ENCODE assay signal across 26 mouse cellular contexts in genomic region chr10:89553015-89553414, GRCm38 (mm10). TPM values are rescaled to one million over a fixed set of nuclear protein-coding genes. Genes with fewer than 3 reads are reported as not detected.
DNase-seq lines count a peak whose midpoint lies in the region; ATAC-seq and TF ChIP-seq lines count a peak whose summit lies in the region.
"Had no signal": no experiment of that assay in that cellular context is flagged by ENCODE, and none has a peak within 500 bp of the region (broad histone marks: within the 10 kb centered on the region; RNA-seq: fewer than 3 reads in every experiment).

No protein-coding gene starts in this region.

- peak overlapping the region; percentile 39 for H3K27ac ChIP-seq in intestine, embryonic 16.5 days (ENCODE audit: low read length)
- no peak overlapping the region for H3K27ac ChIP-seq in intestine, embryonic 15.5 days
- no peak overlapping the region for H3K27ac ChIP-seq in liver, postnatal 0 days (ENCODE audit: low read depth)
- no peak overlapping the region for H3K27ac ChIP-seq in liver, embryonic 11.5 days (ENCODE audit: low read depth, low read length)
- H3K27ac ChIP-seq: embryonic facial prominence, embryonic 10.5 days; embryonic facial prominence, embryonic 12.5 days; forebrain, embryonic 13.5 days; forebrain, embryonic 15.5 days had no signal

- TF ChIP-seq CTCF in liver, postnatal 0 days (IDR thresholded peaks at IDR 0.05; ENCODE audit: low read depth), result no peak

- TF ChIP-seq EP300 in liver, postnatal 0 days (IDR thresholded peaks at IDR 0.05; ENCODE audit: low read depth), result no peak

- H3K27me3 ChIP-seq in intestine, embryonic 16.5 days (replicated peaks; ENCODE audit: control insufficient read depth, insufficient read depth, low read length), result no peaks in the 10 kb centered on the region
- no peaks in the 10 kb centered on the region for H3K27me3 ChIP-seq in intestine, embryonic 15.5 days (replicated peaks)
- no peaks in the 10 kb centered on the region for H3K27me3 ChIP-seq in liver, postnatal 0 days (ENCODE audit: insufficient read depth, low read length)
- no peaks in the 10 kb centered on the region for H3K27me3 ChIP-seq in liver, embryonic 11.5 days (replicated peaks; ENCODE audit: control insufficient read depth, insufficient read depth, low read length)
- H3K27me3 ChIP-seq: CH12.LX; embryonic facial prominence, embryonic 12.5 days; forebrain, embryonic 13.5 days; forebrain, embryonic 15.5 days; Patski had no signal

- no peaks in the 10 kb centered on the region for H3K36me3 ChIP-seq in intestine, embryonic 16.5 days (ENCODE audit: control insufficient read depth, insufficient read depth, low read length)
- no peaks in the 10 kb centered on the region for H3K36me3 ChIP-seq in intestine, embryonic 15.5 days
- H3K36me3 ChIP-seq in liver, postnatal 0 days (replicated peaks; ENCODE audit: insufficient read depth, low read length), result no peaks in the 10 kb centered on the region
- no peaks in the 10 kb centered on the region for H3K36me3 ChIP-seq in liver, embryonic 11.5 days (ENCODE audit: control insufficient read depth, insufficient read depth, low read length)
- H3K36me3 ChIP-seq: embryonic facial prominence, embryonic 10.5 days; embryonic facial prominence, embryonic 12.5 days; forebrain, embryonic 15.5 days; G1E had no signal

- H3K4me3 ChIP-seq in intestine, embryonic 16.5 days (ENCODE audit: low read length), result no peak overlapping the region
- H3K4me3 ChIP-seq in intestine, embryonic 15.5 days (replicated peaks), result no peak overlapping the region
- H3K4me3 ChIP-seq in liver, postnatal 0 days (ENCODE audit: low read depth, low read length), result no peak overlapping the region
- H3K4me3 ChIP-seq in liver, embryonic 11.5 days (ENCODE audit: low read depth, low read length), result no peak overlapping the region
- H3K4me3 ChIP-seq: embryonic facial prominence, embryonic 10.5 days; embryonic facial prominence, embryonic 12.5 days; forebrain, embryonic 13.5 days; forebrain, embryonic 15.5 days had no signal

- H3K9me3 ChIP-seq in intestine, embryonic 16.5 days (ENCODE audit: control insufficient read depth, low read length), result no peaks in the 10 kb centered on the region
- no peaks in the 10 kb centered on the region for H3K9me3 ChIP-seq in intestine, embryonic 15.5 days
- no peaks in the 10 kb centered on the region for H3K9me3 ChIP-seq in liver, postnatal 0 days (ENCODE audit: low read length)
- H3K9me3 ChIP-seq in liver, embryonic 11.5 days (ENCODE audit: control insufficient read depth, low read length), result no peaks in the 10 kb centered on the region
- H3K9me3 ChIP-seq: embryonic facial prominence, embryonic 10.5 days; embryonic facial prominence, embryonic 12.5 days; forebrain, embryonic 13.5 days; forebrain, embryonic 15.5 days; G1E had no signal

- 81% methylated on average over 5 of the region's 5 CpGs for WGBS in intestine, embryonic 16.5 days
- WGBS in intestine, embryonic 15.5 days, result 87% methylated on average over 5 of the region's 5 CpGs
- WGBS in liver, postnatal 0 days (ENCODE audit: insufficient replicate concordance), result 66% methylated on average over 5 of the region's 5 CpGs
- 71% methylated on average over 5 of the region's 5 CpGs for WGBS in liver, embryonic 11.5 days

- no peak overlapping the region for H3K9ac ChIP-seq in intestine, embryonic 16.5 days (ENCODE audit: low read depth, low read length)
- no peak overlapping the region for H3K9ac ChIP-seq in intestine, embryonic 15.5 days
- H3K9ac ChIP-seq in liver, postnatal 0 days (replicated peaks), result no peak overlapping the region
- no peak overlapping the region for H3K9ac ChIP-seq in liver, embryonic 11.5 days (ENCODE audit: low read depth, low read length)
- H3K9ac ChIP-seq: embryonic facial prominence, embryonic 12.5 days; forebrain, embryonic 13.5 days; forebrain, embryonic 15.5 days had no signal

- no peak for ATAC-seq in intestine, embryonic 16.5 days
- no peak for ATAC-seq in intestine, embryonic 15.5 days
- peak; percentile 66 for ATAC-seq in liver, postnatal 0 days
- ATAC-seq in liver, embryonic 11.5 days (replicated peaks; ENCODE audit: low FRiP score), result no peak
- ATAC-seq: activated CD4-positive, CD25-positive, alpha-beta regulatory T cell, adult 4 months; CD4-positive, CD25-positive, alpha-beta regulatory T cell, adult 4 months; forebrain, embryonic 13.5 days; forebrain, embryonic 15.5 days; Patski had no signal

- intact Hi-C loops in heart, postnatal 36 days (cut with DNase I), result no loop called here

- no peak overlapping the region for H3K4me2 ChIP-seq in intestine, embryonic 16.5 days (ENCODE audit: low read depth, low read length)
- H3K4me2 ChIP-seq in intestine, embryonic 15.5 days (replicated peaks), result no peak overlapping the region
- no peak overlapping the region for H3K4me2 ChIP-seq in liver, postnatal 0 days (ENCODE audit: low read depth, low read length)
- H3K4me2 ChIP-seq in liver, embryonic 11.5 days, result no peak overlapping the region
- H3K4me2 ChIP-seq: embryonic facial prominence, embryonic 12.5 days; forebrain, embryonic 13.5 days; forebrain, embryonic 15.5 days had no signal

- peak; percentile 24 for DNase-seq in heart, adult 11 months
- DNase-seq in heart, postnatal 36 days, result no peak
- no peak for DNase-seq in liver, postnatal 0 days
- no peak for DNase-seq in liver, embryonic 11.5 days (ENCODE audit: low spot score)
- DNase-seq: adrenal gland, adult 8-10 months; adrenal gland, postnatal 14 days; adrenal gland, postnatal 36 days; B cell, adult 2 months; cerebellum, adult 11-12 months; cerebellum, adult 2 months; cerebellum, adult 9-10 months; cerebellum, postnatal 10 days; cerebellum, postnatal 25 days had no signal

- H3K4me1 ChIP-seq in intestine, embryonic 16.5 days (ENCODE audit: control insufficient read depth, insufficient read depth, low read length), result no peaks in the 10 kb centered on the region
- no peaks in the 10 kb centered on the region for H3K4me1 ChIP-seq in intestine, embryonic 15.5 days (replicated peaks)
- no peaks in the 10 kb centered on the region for H3K4me1 ChIP-seq in liver, postnatal 0 days (ENCODE audit: insufficient read depth)
- H3K4me1 ChIP-seq in liver, embryonic 11.5 days (replicated peaks; ENCODE audit: control insufficient read depth, insufficient read depth, low read length), result no peaks in the 10 kb centered on the region
- H3K4me1 ChIP-seq: embryonic facial prominence, embryonic 10.5 days; embryonic facial prominence, embryonic 12.5 days; forebrain, embryonic 13.5 days had no signal

RNA-seq across cellular contexts. Expression of gene Nr1h4, which starts 19.6 kb away (rescaled TPM):
- total RNA-seq in heart, postnatal 36 days (2021), result under 1 TPM; 0.43 to 0.64 TPM
- 84.0 and 108 TPM in 2 replicates for polyA plus RNA-seq in intestine, embryonic 16.5 days (2015; fragmentation: Nextera tagmentation; extraction: Ambion mirVana)
- 55.1 and 57.9 TPM in 2 replicates for polyA plus RNA-seq in intestine, embryonic 15.5 days (2015; fragmentation: Nextera tagmentation; extraction: Ambion mirVana)
- polyA plus RNA-seq in liver, postnatal 0 days (2015; fragmentation: Nextera tagmentation; extraction: Ambion mirVana), result 35.9 and 43.5 TPM in 2 replicates
- 0.99 and 1.9 TPM in 2 replicates for polyA plus RNA-seq in liver, embryonic 11.5 days (2014; fragmentation: Nextera tagmentation; extraction: Ambion mirVana)
- total RNA-seq: CH12.LX, G1E had no signal
- polyA plus RNA-seq: activated CD4-positive, CD25-positive, alpha-beta regulatory T cell, adult 4 months; CD4-positive, CD25-positive, alpha-beta regulatory T cell, adult 4 months; embryonic facial prominence, embryonic 10.5 days; embryonic facial prominence, embryonic 12.5 days; embryonic facial prominence, embryonic 14.5 days; forebrain, embryonic 11.5 days; G1E had no signal

Comparison
In these comparisons a context has a peak if more than half of its experiments do, and no peak if none do; other contexts are left out.
1. RNA of gene Nr1h4, which starts 19.6 kb away (polyA plus RNA-seq): 84.0 to 108 TPM in intestine, embryonic 16.5 days, 55.1 to 57.9 TPM in intestine, embryonic 15.5 days and 35.9 to 43.5 TPM in liver, postnatal 0 days; 0.99 to 1.9 TPM in liver, embryonic 11.5 days; every median in the first group is over 10 times any median in the second.